Mouse (Mus musculus): Measurements from ENCODE around the gene Pik3r4. TPM values are rescaled to one million over a fixed set of nuclear protein-coding genes. Genes with fewer than 3 reads are reported as not detected.

Gene Pik3r4
- 19.0 and 19.3 TPM in 2 replicates for polyA plus RNA-seq (2012; rRNA removed; ENCODE audit: low replicate concordance)

DNA sequence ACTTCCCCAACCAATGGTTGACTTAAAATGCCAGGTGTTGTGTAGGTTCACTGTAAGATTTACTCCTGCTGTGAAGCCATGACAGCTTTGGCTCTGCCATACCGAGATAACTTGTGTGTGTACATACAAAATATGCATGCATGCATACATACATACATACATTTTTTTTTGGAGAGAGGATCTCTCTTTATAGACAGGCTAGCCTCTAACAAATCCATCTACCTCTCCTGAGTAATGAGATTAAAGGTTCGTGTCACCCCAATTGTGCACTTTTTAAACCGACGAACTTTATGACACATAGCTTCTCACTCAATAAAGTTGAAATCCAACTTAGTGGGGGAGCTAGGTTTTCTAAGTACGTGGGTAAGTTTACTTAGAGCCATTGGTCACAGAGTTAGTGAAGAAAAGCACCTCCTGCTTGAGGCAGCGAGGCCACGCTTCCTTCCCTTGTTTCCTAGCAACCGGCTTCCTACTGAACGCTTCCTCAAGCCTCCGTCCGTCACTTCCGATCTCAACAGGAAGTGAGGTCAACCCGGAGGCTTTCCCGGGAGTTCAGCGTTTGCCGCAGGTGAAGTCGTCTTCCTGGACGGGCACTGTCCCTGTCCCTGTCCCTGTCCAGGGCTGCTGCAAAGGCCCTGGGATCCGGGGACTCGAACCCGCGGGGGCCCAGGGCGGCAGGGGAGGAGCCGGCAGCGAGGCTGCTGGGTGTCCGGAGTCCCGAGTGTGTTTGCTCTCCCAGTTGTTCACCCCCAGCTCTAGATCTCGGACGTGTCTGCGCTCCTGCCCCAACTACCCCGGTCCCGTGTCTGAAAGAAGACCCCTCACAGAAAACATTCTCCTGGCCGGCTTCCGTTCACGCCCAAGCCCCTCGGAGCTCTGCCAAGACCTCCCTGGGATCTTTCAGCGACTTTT, at the start of gene Pik3r4:
Gene Pik3r4 (plus strand): TSS at position 519 of the 912 bp plus-strand sequence.

Other genes starting within 250 kb of the Pik3r4 start
- gene Aste1, start 247.6 kb upstream of the Pik3r4 start, polyA plus RNA-seq (2012; rRNA removed; ENCODE audit: low replicate concordance), result 4.1 and 9.8 TPM in 2 replicates
- gene Nek11, start 247.5 kb upstream of the Pik3r4 start, polyA plus RNA-seq (2012; rRNA removed; ENCODE audit: low replicate concordance), result 0.07 TPM in 1 of 2 replicates, not detected in the other
- gene Atp2c1, start 115.7 kb upstream of the Pik3r4 start, polyA plus RNA-seq (2012; rRNA removed; ENCODE audit: low replicate concordance), result 42.0 and 61.5 TPM in 2 replicates
- 1.1 and 1.7 TPM in 2 replicates for gene Col6a6, start 185.2 kb downstream of the Pik3r4 start, polyA plus RNA-seq (2012; rRNA removed; ENCODE audit: low replicate concordance)